Mouse (Mus musculus) embryo, embryonic 11 days (tissue): ENCODE data around the gene Olfr535.
"Not testable (repeated sequence)": the region's sequence is repeated elsewhere in the genome, so short reads cannot be mapped to it uniquely, and the experiment has no call there.

Experiments used
- DNase-seq: peaks from one replicate; pipeline ENCODE4 v3.0.0-alpha.2; 2015

Gene Olfr535

DNA sequence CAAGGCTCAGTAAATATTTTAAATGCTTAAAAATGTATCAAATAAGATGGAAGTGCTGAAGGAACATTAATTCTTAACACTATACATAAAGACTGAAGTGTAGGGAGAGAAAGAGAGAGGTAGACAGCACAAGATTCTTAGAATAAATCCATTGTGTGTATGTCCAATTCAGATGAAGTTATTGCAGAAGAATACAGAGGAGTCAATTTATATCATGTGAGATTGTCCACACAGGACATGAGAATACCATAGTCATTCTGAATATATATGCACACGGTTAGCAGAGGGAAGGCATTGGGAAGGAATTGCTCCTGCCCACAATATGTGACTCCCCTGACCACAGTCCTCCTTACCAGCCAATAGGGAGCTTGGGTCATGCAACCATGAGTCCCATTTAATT, at the start of gene Olfr535:
Gene Olfr535 (plus strand): TSS at position 301 of the 400 bp plus-strand sequence.
- no peak for DNase-seq

DNA sequence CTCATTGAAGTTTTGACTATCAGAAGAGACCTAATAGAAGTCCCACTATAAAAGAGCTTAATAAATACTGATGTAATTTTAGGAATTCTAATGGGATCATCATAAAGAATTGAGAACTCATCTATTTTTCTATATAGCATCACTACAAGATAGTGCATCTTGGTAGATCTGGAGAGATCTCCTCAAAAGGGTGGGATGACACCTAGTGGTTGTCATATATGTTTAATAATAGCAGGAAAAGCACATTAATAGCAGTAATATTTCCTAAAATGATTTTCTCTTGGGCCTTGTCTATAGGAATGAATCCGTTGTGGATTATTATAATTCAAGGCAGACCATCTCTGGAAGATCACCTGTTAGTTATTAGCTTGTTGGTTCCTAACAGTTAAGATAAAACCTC, 40.9 kb upstream of the Olfr535 start:
- no peak for DNase-seq

DNA sequence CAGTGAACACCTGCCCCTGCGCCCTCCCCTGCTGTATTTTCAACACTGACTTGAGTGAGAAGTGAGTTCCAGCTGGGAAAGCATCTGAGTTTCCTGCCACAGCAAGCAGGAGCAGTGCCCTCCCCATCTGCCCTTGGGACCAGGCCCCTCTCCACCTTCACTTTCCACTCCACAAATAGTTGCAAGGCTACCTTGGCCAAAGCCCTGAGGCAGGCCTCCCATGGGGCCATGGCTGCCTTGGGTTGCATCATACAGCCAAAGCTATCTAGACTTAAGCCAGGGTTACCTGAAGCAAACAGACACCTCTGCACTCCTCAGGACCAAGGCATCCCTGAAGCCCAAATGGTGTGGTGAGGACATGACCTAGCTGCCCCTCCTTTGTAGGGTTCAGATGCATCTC, 20.9 kb upstream of the Olfr535 start, which contains the start of gene Olfr533:
Gene Olfr533 (plus strand): TSS at position 301 of the 400 bp plus-strand sequence.
- DNase-seq: not testable (repeated sequence)

- no peak for DNase-seq
These were observed 6.1 kb upstream of the Olfr535 start for GRCm38 (mm10) chr7:140477886-140478285.

DNA sequence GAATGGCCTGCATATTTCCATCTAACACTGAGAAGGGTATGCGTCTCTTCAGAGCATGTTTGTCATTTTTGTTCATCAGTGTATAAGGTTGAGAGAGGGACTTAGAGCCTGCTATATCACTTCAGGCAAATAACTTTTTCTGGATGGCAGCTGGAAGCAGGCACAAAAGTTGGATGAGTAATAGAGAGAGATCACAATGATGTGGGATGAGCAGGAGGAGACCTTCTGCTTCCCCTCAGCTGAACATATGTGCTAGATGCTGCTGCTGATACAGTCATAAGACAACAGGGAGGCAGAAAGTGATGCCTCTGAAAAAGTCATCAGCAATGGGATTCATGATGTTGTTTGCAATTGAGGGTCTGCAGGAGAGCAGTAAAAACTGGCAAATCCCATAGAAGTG, 5.3 kb upstream of the Olfr535 start:
- no peak for DNase-seq

DNA sequence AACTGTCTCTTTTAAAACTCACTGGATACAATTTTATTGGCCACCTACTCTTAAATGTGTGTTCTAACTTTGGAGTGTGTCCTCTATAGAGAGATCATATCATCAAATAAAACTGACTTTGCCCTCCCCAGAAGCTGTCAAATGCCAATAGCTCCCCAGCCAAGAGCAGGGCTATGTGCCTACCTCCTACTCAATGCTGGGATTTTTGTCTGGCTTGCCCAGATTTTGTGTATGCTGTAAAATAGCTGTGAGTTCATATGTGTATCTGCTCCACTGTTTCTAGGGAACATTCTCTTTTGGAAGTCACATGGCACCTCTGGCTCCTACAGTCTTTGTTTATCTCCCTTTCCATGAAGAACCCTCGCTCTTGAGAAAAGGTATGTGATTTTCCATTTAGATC, 5.0 kb downstream of the Olfr535 start:
- DNase-seq: no peak

GRCm38 (mm10) chr7:140494231-140494630, 10.2 kb downstream of the Olfr535 start:
- DNase-seq: no peak

DNA sequence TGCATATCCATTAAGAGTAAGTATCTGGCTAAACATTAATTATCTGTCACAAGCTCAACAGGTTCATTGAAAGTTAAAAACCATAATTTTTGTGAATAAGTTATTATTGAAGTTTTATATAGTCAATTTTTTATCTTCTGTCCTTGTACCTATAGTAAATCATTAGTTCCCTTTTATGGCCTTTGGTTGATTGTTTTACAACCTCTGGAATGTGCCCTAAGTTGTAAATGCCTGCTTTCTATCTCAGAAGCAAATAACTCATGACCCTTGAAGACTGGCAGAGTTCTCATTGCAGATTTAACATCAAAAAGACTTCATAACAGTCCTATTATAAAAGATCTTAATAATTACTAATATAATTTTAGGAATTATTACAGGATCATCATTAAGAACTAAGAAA, 10.7 kb downstream of the Olfr535 start:
- DNase-seq: no peak

GRCm38 (mm10) chr7:140507346-140508021, 23.5 kb downstream of the Olfr535 start, which contains the start of gene Olfr536:
TSS of gene Olfr536 (minus strand) at chr7:140507396.
- DNase-seq: not testable (repeated sequence)

- DNase-seq: no peak
These were observed 55.7 kb downstream of the Olfr535 start for GRCm38 (mm10) chr7:140539746-140540145.
